Mouse (Mus musculus): ENCODE measurements at regions not wholly inside any gene's neighbourhood (a gene's known extent, or its start where the extent isn't known, plus 50 kb on each side); places are given as distances from the start of the nearest gene placed in this dataset.

DNA sequence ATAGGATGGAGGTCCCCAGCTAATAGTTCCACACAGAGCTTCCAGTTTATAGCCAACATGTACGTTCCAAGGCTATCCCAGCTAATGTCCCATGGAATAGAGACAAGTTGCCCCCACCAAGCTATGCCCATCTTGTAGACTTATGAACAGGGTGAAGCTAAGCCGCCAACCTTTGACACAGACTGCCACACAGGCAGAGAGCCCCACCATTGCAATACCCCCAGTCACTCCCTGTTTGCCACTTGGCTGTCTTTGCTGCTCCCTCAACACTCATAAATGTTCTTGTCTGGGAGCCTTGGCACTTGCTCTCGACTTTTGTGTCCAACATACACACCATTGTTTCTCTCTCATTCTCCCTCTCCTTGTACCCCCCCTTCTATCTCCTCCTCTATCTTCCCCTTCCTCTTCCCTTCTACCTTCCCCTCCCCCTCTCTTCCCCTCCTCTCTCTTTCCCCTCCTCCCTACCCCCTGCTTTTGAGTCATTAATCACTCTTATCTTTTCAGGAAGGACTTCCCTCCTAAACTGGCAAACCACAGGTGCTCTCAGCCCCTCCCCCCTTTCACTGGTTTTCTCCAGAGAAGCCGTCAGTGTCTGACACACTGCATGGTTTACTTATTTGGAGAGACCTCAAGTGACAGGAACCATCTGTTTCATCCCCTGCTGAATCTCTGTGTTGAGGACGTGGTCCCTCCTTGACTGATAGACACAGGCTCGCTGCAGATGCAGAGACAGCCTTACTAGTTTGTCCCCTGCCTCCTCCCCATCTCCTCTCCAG lies 148.2 kb downstream of the Kdr start:
- no peak for DNase-seq (ENCODE audit: low read depth, low spot score)

DNA sequence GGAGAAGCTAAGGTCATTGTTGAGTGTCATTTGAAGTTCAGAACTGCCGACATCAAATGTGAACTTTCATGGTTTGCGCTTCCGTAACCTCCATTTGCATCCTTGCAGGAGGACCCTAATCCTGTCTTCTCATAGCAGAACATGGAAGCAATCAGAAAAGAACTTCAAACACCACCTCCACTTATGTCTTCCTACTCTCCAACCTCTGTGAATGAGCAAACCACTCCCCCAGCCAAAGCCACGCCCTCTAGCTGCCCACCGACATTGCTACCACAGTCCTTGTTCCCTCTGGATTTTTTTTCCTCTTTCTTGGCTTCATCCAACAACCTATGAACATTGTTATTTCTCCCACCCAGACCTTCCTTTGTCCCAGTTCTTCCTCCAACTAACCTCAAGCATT lies 149.9 kb downstream of the Kdr start:
- no peak for DNase-seq (ENCODE audit: low read depth, low spot score)

DNA sequence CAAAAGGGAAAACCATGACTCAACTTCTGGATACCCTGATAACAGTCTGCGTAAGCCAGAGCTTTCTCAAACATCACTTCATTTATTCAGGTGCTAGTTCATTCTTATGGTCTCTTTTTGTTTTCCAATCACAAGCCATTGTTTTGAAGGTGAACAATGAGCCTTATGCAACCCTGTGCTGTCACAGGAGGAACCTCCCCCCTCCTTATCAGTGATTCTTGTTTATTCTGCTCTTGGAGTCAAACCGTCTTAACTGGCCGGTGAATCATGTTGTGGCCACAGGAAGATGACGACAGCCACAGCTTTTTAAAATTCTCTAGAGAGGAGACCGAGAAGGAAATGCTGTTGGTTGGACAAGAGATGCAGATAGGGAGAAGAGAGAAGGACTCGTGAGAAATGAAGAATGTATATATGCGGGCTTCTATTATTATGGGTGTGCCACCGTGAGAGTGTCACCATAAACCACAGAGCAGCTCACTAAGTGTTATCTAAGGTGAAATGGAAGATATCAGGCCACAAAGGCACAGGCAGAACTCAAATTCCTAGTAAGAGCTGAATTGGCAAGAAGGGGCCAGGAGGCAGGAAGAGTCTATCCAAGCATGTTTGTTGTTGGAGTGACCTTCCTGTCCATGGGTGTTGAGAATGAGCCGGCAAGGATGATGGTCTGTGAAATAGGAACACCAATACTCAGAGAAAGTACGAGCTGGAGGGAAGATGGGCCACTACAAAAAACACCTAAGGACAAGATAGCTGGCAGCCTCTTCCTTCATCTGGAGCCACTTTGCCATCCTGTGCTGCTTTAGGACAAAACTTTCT lies 151.8 kb downstream of the Kdr start:
- no peak for DNase-seq (ENCODE audit: low read depth, low spot score)

DNA sequence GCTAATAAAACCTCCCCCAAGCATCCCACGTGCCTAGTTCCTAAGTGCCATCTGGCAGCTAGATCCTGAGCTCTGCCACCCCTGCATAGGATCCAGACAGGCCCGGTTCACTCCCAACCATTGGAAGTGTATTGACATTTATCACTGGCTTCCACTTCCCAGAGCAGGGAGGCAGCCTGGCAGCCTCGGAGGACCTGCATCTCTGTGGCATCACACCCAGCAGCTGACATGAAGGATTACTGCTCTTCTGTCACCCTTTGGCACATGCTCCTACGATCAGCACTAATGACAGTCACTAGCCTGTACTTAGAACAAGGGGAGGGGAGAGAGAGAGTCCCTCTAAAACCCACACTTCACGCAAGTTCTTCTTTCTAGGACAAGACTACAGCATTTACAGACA lies 152.7 kb downstream of the Kdr start:
- DNase-seq (ENCODE audit: low read depth, low spot score) = no peak

DNA sequence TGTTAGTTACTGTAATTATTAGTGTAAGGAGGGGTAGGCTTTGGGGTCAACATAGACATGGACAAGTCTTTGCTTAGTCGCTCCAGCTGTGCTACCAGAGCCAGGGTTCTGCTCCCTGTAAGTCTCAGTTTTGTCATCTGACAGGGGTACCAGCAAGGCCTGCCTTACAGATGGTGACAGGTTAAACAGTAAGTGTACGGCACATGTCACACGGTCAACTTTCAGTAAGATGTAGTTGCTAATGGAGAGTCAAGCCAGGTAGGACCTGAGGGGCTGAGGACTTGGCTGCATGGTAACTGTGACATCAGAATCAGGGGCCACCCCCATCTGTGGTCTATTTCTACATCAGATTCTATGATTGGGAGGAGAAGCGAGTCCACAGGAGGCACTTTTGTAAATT lies 153.6 kb downstream of the Kdr start:
- DNase-seq (ENCODE audit: low read depth, low spot score) = no peak

DNA sequence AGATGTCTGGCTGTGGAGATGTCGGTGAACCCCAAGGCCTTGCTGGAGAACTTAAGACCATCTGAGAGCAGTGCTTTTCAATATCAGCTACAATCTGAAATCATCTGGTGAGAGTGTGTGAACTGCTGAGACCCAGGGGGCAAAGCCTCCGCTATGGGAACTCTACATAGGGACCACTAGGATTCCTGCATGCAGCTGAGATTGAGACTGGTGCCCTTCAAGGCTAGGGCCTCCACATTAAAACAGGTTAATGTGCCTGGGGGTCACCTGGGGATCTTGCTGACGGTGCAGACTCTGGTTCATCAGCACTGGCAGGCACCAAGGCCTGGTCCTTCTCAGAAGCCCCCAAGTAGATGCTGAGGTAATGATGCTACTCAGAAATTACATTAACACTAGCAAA lies 154.6 kb downstream of the Kdr start:
- no peak for DNase-seq (ENCODE audit: low read depth, low spot score)

DNA sequence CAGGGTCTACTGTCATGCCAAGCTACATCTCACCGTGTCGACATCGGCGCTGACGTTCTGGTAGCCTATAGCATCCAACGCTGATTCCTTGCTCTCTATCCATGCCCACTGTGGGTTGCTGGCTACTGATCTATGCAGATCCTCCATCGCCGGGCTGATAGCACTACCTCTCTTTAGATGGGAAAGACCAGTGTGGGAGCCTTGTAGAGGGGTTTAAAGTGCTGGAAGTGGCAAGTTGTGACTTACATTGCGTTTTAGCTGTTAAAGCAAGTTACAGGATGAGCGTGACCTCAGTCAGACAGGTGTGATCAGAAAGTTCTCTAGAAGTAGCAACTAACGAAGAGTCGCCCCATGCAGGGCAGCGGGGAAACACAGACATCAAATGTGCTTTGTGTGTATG lies 160.9 kb downstream of the Kdr start:
- DNase-seq (ENCODE audit: low read depth, low spot score) = no peak

DNA sequence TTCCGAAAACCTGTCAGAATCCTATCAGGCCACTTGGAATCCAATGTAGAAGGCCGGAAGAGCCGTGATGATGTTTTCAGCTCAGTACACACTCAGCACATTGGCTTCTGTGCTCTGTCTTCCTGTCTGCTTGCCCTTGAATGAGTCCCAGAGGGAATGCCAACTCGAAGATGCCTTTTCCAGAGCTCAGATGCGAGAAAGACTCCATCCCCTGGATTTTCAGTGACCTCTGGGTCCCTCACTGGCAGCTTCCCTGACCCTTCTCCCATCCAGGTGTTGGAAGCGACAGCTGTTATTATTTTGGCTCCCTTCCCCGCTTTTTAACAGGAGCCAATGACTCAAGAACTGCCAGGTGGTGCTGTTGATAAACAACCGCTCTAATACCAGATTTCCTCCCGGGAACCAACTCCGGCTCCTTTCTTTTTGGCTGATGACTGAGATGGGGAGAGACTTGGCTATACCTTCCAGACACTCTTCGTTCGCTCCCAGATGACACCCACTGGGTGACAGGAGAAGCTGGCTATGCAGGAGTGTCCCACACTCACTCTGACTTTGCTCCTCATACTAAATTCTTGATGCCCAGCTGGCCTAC lies 163.8 kb downstream of the Kdr start:
- no peak for DNase-seq (ENCODE audit: low read depth, low spot score)

DNA sequence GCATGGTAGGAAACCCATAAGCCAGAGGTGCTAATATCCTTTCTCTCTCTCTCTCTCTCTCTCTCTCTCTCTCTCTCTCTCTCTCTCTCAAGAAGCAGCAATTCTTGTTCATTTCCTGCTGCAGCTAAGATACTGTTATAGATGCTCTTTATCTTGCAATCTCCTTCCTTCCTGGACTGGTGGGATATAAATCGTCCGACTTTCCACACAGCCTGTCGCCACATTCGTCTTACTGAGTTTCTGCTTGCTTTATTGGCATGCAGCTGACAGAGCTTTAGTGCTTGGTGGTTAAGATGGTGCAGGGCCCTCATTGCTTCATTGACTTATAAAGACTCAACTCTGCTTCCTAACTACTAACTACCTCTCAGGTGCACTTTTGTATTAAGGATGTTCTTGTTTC lies 165.6 kb downstream of the Kdr start:
- DNase-seq (ENCODE audit: low read depth, low spot score) = no peak

DNA sequence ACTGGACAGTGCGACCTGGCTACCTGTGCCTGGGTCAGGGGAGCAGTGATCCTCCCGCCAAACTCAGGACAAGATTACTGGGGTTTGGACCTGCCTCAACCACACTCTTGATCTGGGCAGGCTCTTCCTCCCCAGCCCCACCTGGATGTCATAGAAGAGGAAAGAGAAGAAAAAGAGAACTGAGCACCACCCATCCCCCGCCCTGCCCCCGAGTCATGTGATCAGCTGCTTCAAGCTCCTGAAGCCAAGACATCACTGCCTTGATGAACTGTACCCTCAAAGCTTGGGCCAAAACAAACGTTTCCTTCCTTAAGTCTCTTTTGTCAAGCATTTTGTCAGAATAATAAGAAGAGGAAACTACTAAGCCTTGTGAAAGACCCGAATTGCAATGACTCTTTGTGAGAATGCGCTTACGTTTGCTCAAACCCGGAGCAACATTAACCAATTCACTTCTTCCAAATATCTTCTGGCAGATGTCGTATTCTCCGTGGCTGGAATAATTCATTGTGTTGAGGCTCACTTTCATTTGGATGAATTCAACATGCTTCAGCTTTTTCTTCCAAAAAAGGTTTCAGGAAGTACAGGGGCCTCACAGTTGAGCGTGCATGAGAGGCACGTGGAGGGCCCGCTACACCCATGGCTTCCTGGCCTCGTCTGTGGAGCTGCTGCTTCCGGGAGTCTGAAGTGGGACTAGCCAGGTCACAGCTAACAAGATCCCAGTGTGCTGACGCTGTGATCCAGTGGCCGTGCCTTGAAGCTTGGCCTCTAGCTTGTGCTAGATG lies 169.5 kb downstream of the Kdr start:
- DNase-seq (ENCODE audit: low read depth, low spot score) = no peak

DNA sequence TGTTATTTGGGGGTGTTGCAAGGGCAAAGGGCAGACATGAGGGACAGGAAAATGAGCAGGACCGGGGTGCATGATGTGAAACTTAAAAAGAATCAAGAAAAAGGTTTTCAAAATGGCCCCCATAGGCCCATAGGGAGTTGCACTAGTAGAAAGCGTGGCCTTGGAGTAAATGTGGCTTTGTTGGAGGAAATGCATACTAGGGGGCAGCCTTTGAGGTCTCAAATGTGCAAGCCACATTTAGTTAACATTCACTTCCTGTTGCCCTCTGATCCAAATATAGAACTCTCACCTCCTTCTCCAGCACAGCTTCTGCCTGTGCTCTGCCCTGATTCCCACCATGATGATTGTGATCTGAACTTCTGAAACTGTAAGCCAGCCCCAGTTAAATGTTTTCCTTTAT lies 173.2 kb downstream of the Kdr start:
- no peak for DNase-seq (ENCODE audit: low read depth, low spot score)

DNA sequence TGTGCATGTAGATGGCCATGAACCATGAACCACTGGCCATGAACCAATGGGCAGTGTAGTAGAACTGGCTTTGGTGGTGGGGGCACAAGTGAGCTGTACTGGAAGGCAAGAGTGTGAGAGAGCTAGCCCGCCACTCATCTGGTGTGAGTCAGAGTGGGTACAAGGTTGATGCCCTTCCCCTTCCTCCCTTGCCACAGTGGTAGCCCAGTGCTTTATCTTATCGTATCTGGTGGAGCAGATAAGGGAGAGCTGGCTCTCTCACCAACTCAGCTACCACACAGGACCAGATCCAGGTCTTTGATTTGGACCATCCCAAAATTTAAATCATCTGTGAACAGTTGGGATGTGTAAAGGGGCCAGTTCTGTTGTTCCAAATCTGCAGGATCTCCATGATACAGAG lies 173.9 kb downstream of the Kdr start:
- DNase-seq (ENCODE audit: low read depth, low spot score) = no peak

DNA sequence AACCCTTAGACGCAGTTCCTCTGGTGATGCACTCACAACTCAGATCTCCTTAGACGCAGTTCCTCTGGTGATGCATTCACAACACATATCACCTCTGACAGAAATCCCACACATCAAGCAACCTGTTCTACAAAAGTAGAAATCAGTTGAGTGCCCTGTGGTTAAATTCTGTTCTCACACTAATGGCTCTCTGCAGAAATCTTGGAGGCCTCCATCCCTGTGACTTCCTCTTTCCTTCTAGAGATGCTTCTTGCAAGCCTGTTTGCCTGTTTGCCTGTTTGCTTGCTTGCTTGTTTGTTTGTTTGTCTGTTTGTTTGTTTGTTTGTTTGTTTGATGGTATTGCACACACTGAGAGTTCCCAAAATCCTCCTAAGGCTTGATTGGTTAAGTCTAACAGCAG lies 175.2 kb downstream of the Kdr start:
- DNase-seq (ENCODE audit: low read depth, low spot score) = no peak

DNA sequence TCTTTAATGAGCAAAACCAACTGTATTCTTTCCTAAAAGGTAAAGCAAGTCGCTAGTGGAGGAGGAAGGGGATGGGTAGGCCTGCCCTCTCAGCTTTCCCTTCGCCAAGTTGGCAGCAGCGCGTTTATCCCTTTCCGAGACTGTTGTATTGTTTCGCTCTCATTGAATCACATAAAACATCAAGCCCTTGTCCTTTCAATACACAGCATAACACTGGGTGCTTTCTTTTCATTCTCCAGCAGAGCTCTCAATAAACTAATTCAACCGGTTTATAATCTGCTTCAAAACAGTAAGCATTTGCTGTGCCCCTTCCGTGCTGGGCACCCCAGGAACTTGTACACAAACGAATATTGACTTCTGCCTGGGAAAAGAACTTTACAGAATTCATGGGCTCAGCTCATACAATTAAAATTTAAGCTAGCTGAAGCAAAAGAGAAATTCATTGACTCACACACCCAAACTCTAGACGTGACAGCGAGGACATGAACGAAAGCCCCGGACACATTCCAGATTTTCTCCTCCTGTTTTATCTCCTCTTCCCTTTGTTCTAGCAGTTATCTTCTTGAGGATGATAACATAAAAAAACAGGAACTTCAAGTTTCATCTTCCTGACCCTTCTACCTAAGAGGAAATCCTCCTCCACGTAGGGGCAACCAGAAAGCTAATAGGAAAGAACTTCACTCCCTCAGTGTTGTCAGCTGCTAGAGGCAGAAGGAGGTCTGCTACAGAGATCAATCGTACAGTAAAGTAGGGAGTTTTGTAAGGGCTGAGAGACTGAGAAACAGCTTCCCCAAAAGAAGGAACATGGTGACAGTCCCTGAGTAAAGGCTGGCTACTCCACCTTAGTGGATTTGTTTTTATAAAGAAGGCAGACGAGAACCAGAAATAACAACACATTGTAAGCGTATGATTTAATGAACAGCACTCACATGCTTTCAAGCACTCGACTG lies 177.9 kb downstream of the Kdr start:
- DNase-seq (ENCODE audit: low read depth, low spot score) = no peak

DNA sequence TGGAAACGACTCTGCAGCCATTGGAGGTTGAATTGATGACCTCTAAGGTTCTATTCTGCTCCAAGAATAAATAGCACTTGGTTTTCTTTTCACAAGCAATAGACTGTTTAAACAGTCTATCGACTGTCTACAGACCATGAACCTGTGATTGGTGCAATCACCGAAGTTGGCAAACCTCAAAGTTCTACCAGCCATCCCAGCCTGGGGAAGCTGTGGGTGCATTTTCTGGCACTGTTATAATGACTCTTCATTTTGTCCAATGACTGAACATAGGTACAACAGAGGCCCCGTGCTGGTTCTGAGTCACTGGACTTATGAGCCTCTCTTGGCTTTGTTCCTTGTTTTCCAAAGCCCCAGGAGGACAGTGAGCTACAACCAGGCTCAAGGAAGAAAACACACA lies 178.6 kb downstream of the Kdr start:
- no peak for DNase-seq (ENCODE audit: low read depth, low spot score)

DNA sequence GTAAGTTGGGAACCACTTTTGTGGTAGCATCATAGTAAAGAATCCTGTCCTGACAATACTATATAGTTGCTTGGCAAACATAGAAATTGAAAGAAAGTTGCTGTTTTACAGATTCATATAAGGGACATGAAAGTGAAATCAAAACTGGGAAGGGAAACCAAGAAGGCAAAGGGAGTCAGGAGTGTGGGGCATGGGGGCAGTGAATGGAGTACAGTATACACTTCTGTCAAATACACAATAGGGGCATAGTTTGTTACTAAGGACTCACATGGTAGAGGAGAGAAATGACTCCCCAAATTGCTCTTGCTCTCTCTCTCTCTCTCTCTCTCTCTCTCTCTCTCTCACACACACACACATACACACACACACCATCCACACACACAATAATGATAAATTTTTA lies 185.1 kb downstream of the Kdr start:
- DNase-seq (ENCODE audit: low read depth, low spot score) = no peak

DNA sequence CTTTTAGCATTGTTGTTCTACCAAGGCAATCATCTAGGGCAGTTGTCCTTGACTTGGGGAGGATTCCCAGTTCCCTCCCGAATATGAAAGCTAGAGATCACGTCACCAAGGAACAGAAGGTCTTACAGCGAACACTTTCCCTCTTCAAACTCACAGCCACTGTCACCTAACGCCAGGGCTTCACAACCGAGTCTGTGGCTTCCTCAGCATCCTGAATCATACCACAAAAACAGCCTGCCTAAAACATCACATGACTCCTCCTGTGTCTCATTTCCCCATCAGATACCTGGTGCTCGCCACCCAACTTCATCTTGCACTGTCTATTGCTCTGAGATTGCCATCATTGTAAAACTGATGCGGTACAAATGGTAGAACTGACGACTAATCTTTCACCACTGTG lies 186.5 kb downstream of the Kdr start:
- DNase-seq (ENCODE audit: low read depth, low spot score) = no peak

DNA sequence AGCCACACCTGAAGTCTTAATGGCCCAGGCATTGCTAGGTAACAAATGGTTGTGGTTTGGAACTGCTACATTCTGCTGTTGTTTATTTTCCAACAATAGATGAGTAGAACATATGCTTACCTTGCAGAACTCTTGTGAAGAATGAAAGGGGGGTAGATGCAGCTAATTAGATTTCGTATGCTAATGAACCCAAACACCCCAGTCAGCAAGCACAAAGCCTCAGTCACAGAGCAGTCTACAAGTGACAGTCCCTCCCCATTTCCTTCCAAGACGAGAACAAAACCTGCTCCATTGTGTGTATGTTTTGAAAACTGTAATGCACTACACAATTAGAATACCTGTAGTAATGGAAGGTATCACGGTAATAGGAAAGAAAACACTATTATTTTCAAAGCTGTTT lies 190.2 kb downstream of the Kdr start:
- DNase-seq (ENCODE audit: low read depth, low spot score) = no peak

DNA sequence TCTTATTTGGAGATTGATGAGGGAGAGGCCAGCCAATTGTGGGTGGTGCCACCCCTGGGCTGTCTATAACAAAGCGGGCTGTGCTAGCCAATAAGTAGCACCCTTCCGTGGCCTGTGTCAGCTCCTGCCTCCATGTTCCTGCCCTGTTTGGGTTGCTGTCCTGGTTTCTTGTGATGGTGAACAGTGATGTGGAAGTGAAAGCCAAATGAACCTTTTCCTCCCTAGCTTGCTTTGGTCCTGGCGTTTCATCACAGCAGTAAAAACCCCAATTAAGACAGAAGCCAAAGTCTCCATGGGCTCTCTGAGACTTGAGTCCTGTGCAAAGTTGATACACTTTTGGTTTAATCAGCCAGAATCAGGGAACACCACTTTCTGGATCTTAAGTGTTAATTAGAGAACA lies 192.1 kb downstream of the Kdr start:
- DNase-seq (ENCODE audit: low read depth, low spot score) = no peak

DNA sequence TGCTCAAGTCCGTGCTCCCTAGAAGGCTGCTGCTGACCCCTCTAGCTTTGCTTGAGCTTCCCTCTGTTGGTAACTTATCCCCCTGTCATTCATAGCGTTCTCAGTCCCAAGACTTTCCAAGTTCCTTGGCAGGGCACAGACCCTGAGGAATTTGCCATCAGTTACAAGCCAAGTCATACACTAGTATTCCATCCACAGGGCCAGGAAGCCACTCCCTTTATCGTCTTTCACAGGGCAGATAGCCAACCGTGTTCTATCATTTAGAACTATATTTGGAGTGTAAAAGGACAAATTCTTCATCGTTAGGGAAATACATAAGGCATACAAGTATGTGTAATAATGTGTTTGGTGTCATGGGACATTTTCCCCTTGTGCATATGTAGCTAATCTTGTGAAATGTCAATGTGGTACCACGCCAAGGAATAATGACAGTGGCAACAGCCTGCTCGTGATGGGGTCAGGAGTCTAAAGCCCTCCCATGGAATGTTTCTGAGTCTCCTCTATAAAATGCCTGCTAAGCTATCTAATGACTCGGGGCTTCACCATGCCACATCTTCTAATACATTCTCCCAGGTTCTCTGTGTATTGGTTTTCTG lies 193.2 kb downstream of the Kdr start:
- DNase-seq (ENCODE audit: low read depth, low spot score) = no peak

DNA sequence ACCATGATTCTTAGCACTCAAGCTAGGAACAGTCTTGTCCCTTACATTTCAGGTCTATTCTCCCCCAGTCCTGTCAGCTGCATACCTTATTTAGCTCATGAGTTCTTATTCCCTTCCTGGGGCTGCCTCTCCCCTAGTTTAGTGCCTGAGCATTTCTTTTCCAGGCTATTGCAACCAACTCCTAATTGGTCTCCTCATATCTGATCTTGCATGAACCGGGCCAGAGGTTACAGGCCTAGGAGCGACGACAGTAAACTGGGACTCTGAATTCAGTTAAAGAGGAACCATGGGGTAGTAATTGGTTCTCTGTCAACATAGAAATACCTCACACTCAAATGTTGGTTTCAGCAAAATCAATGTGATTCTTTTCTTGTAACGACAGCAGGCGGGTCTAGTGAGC lies 195.9 kb downstream of the Kit start:
- DNase-seq (ENCODE audit: low read depth, low spot score) = no peak
